Mouse (Mus musculus) heart, embryonic 16.5 days (tissue): ENCODE data around the gene Nab2. TPM values are rescaled to one million over a fixed set of nuclear protein-coding genes. Genes with fewer than 3 reads are reported as not detected.
A peak's percentile ranks its signal among the peaks of the same experiment; 100 is the strongest.

Experiments used
- ATAC-seq: fragments of 200-750 bp; cut with Nextera tagmentation; replicated peaks from 2 replicates; pipeline ENCODE4 v1.8.0; 2017; ENCODE audit warnings: moderate number of reproducible peaks; ENCODE audit not compliant: insufficient read depth, low FRiP score; ENCODE audit errors: extremely low read depth
- H3K27ac ChIP-seq: fragments of 300-500 bp; sonication (generic); 2 replicates; pipeline ENCODE4 v1.5.1; 2014; ENCODE audit warnings: mild to moderate bottlenecking, low read length, control low read depth, moderate library complexity
- H3K27me3 ChIP-seq: fragments of 300-500 bp; sonication (generic); 2 replicates; pipeline ENCODE4 v1.6.1; 2014; ENCODE audit warnings: low read length, mixed read lengths; ENCODE audit not compliant: control insufficient read depth, insufficient read depth
- H3K36me3 ChIP-seq: fragments of 300-500 bp; sonication (generic); 2 replicates; pipeline ENCODE4 v1.6.1; 2014; ENCODE audit not compliant: control insufficient read depth, insufficient read depth
- H3K4me1 ChIP-seq: fragments of 300-500 bp; sonication (generic); 2 replicates; pipeline ENCODE4 v1.6.1; 2014; ENCODE audit warnings: low read length, mixed read lengths; ENCODE audit not compliant: control insufficient read depth, insufficient read depth
- H3K4me2 ChIP-seq: fragments of 300-500 bp; sonication (generic); 2 replicates; pipeline ENCODE4 v1.6.1; 2014; ENCODE audit warnings: low read depth, mild to moderate bottlenecking, control low read depth, low read length
- H3K4me3 ChIP-seq: fragments of 300-500 bp; sonication (generic); 2 replicates; pipeline ENCODE4 v1.5.1; 2014; ENCODE audit warnings: mild to moderate bottlenecking, control low read depth, low read length
- H3K9ac ChIP-seq: fragments of 300-500 bp; sonication (generic); 2 replicates; pipeline ENCODE4 v1.6.1; 2014; ENCODE audit warnings: low read length, control low read depth
- H3K9me3 ChIP-seq: fragments of 300-500 bp; sonication (generic); replicated peaks from 2 replicates; pipeline ENCODE4 v1.6.1; 2016; ENCODE audit warnings: low read length; ENCODE audit not compliant: control insufficient read depth
- WGBS: fragments of 180-500 bp; shearing (Covaris S2); extraction: QIAGEN DNeasy Blood & Tissue Kit; methylation state at CpG from one replicate; pipeline ENCODE4 v1.1.7; 2014; 5-methylcytosine and 5-hydroxymethylcytosine counted together
- polyA plus RNA-seq: library from polyadenylated mRNA; unstranded; fragments of >200 nt; fragmentation: Nextera tagmentation; extraction: Ambion mirVana; gene quantifications from 2 replicates; pipeline ENCODE4 v1.2.1, GENCODE M21; 2015

The Nab2 gene
- polyA plus RNA-seq, 1 experiment from 2014 or later: 10.9 TPM

GRCm38 (mm10) chr10:127665366-127666181, 2.8 kb downstream of the Nab2 start:
- Histone ChIP-seq H3K9me3 (no peaks in the 10 kb centered on the region), H3K9ac (peak overlapping the region; percentile 93), H3K4me1 (peaks cover 67% of the 10 kb centered on the region), H3K4me2 (peak overlapping the region; percentile 90), H3K27ac (peak overlapping the region; percentile 99), H3K36me3 (peaks cover 10% of the 10 kb centered on the region), H3K27me3 (no peaks in the 10 kb centered on the region), H3K4me3 (peak overlapping the region; percentile 82)
- 8% methylated on average over 14 of the region's 14 CpGs for WGBS
- ATAC-seq: no peak

GRCm38 (mm10) chr10:127664891-127665290, 3.5 kb downstream of the Nab2 start:
- H3K9ac ChIP-seq: peak overlapping the region; percentile 93
- 50% methylated on average over 13 of the region's 13 CpGs for WGBS
- H3K9me3 ChIP-seq: no peaks in the 10 kb centered on the region
- no peaks in the 10 kb centered on the region for H3K27me3 ChIP-seq
- peaks cover 17% of the 10 kb centered on the region for H3K36me3 ChIP-seq
- H3K4me1 ChIP-seq: peaks cover 67% of the 10 kb centered on the region
- H3K27ac ChIP-seq: no peak overlapping the region
- H3K4me3 ChIP-seq: peak overlapping the region; percentile 82
- H3K4me2 ChIP-seq: peak overlapping the region; percentile 90
- ATAC-seq: no peak

- Histone ChIP-seq H3K4me3 (no peak overlapping the region; the same call in 1 of the 2 replicates), H3K27ac (no peak overlapping the region), H3K4me2 (peak overlapping the region; percentile 90), H3K4me1 (peaks cover 59% of the 10 kb centered on the region), H3K36me3 (peaks cover 18% of the 10 kb centered on the region), H3K27me3 (no peaks in the 10 kb centered on the region), H3K9ac (no peak overlapping the region), H3K9me3 (no peaks in the 10 kb centered on the region)
- WGBS: 46% methylated on average over 16 of the region's 16 CpGs
- no peak for ATAC-seq
These were observed 4.2 kb downstream of the Nab2 start for GRCm38 (mm10) chr10:127664166-127664565.

GRCm38 (mm10) chr10:127663590-127663989, 4.8 kb downstream of the Nab2 start:
- H3K4me3 ChIP-seq: no peak overlapping the region
- H3K4me1 ChIP-seq: peaks cover 54% of the 10 kb centered on the region
- WGBS: 32% methylated on average over 5 of the region's 5 CpGs
- no peak overlapping the region for H3K9ac ChIP-seq
- H3K36me3 ChIP-seq: peaks cover 18% of the 10 kb centered on the region
- ATAC-seq: no peak
- no peak overlapping the region for H3K4me2 ChIP-seq
- H3K9me3 ChIP-seq: no peaks in the 10 kb centered on the region
- H3K27ac ChIP-seq: no peak overlapping the region
- no peaks in the 10 kb centered on the region for H3K27me3 ChIP-seq

GRCm38 (mm10) chr10:127662666-127663253, 5.6 kb downstream of the Nab2 start:
- H3K9me3 ChIP-seq: no peaks in the 10 kb centered on the region
- H3K27ac ChIP-seq: peak overlapping the region; percentile 89
- peak overlapping the region; percentile 75 for H3K4me2 ChIP-seq
- ATAC-seq: no peak
- H3K27me3 ChIP-seq: no peaks in the 10 kb centered on the region
- 41% methylated on average over 19 of the region's 19 CpGs for WGBS
- H3K4me3 ChIP-seq: peak overlapping the region; percentile 44
- peaks cover 48% of the 10 kb centered on the region for H3K4me1 ChIP-seq
- H3K9ac ChIP-seq: peak overlapping the region; percentile 68
- H3K36me3 ChIP-seq: peaks cover 18% of the 10 kb centered on the region

- no peaks in the 10 kb centered on the region for H3K9me3 ChIP-seq
- peak overlapping the region; percentile 44 for H3K4me3 ChIP-seq
- peak; percentile 45 for ATAC-seq
- H3K36me3 ChIP-seq: peaks cover 18% of the 10 kb centered on the region
- H3K9ac ChIP-seq: peak overlapping the region; percentile 68
- H3K27ac ChIP-seq: peak overlapping the region; percentile 89
- WGBS: 2% methylated on average over 16 of the region's 16 CpGs
- H3K4me2 ChIP-seq: peak overlapping the region; percentile 75
- peaks cover 48% of the 10 kb centered on the region for H3K4me1 ChIP-seq
- no peaks in the 10 kb centered on the region for H3K27me3 ChIP-seq
These were observed 6.3 kb downstream of the Nab2 start for GRCm38 (mm10) chr10:127661915-127662663.

- H3K4me3 ChIP-seq: peak overlapping the region; percentile 44
- peaks cover 18% of the 10 kb centered on the region for H3K36me3 ChIP-seq
- WGBS: 25% methylated on average over 14 of the region's 14 CpGs
- peaks cover 48% of the 10 kb centered on the region for H3K4me1 ChIP-seq
- no peaks in the 10 kb centered on the region for H3K9me3 ChIP-seq
- ATAC-seq: no peak
- peak overlapping the region; percentile 89 for H3K27ac ChIP-seq
- no peaks in the 10 kb centered on the region for H3K27me3 ChIP-seq
- H3K4me2 ChIP-seq: peak overlapping the region; percentile 75
- H3K9ac ChIP-seq: peak overlapping the region; percentile 68
These were observed 7.0 kb downstream of the Nab2 start for GRCm38 (mm10) chr10:127661291-127661914.

GRCm38 (mm10) chr10:127659551-127659950, 8.8 kb downstream of the Nab2 start:
- Histone ChIP-seq H3K4me3 (no peak overlapping the region), H3K4me2 (no peak overlapping the region), H3K36me3 (peaks cover 32% of the 10 kb centered on the region), H3K4me1 (peaks cover 36% of the 10 kb centered on the region), H3K27ac (no peak overlapping the region), H3K9me3 (no peaks in the 10 kb centered on the region), H3K9ac (no peak overlapping the region), H3K27me3 (no peaks in the 10 kb centered on the region)
- no peak for ATAC-seq
- WGBS: 50% methylated on average over 1 of the region's 1 CpGs
